Mouse (Mus musculus) brown adipose tissue, adult 24 weeks (tissue): ENCODE results near the gene Tbl3. TPM values are rescaled to one million over a fixed set of nuclear protein-coding genes. Genes with fewer than 3 reads are reported as not detected.

Experiments used
- H3K27ac ChIP-seq: fragments of 200-500 bp; replicated peaks from 2 replicates; pipeline ENCODE4 v1.5.1; 2012; ENCODE audit warnings: low read depth, mild to moderate bottlenecking, low read length
- H3K4me1 ChIP-seq: fragments of 200-500 bp; 2 replicates; pipeline ENCODE4 v1.6.1; 2012; ENCODE audit warnings: low read length, mixed read lengths; ENCODE audit not compliant: control insufficient read depth, insufficient read depth, insufficient read length
- H3K4me3 ChIP-seq: fragments of 200-500 bp; 2 replicates; pipeline ENCODE4 v1.5.1; 2012; ENCODE audit warnings: low read depth, mild to moderate bottlenecking, low read length, moderate library complexity; ENCODE audit not compliant: insufficient read depth
- polyA plus RNA-seq: library from polyadenylated mRNA; stranded (reverse); fragments of >200 nt; gene quantifications from 2 replicates; pipeline ENCODE4 v1.2.4, GENCODE M21; 2012; ENCODE audit not compliant: missing spikeins, insufficient read depth, insufficient read length

Gene Tbl3
- 19.9 TPM in 2 replicates for polyA plus RNA-seq

- H3K4me1 ChIP-seq, result 0 out of 2 replicates have a peak, but pooled peaks cover 3% of the 10 kb centered on the region
- H3K4me3 ChIP-seq, result peak within 1 kb of the TSS; percentile 72
- H3K27ac ChIP-seq, result peak within 1 kb of the TSS; percentile 70
These were observed at the start of gene Tbl3 for GRCm38 (mm10) chr17:24706982-24707800. TSS of gene Tbl3 (minus strand) at chr17:24707660.

- Histone ChIP-seq H3K4me1 (peaks cover 2% of the 10 kb centered on the region; the same call in 1 of the 2 replicates), H3K27ac (no peak within 1 kb of the TSS), H3K4me3 (peak within 1 kb of the TSS; percentile 63)
These were observed 45.2 kb upstream of the Tbl3 start, which contains the start of gene Hs3st6 for GRCm38 (mm10) chr17:24752415-24753394. TSS of gene Hs3st6 (plus strand) at chr17:24752988.

GRCm38 (mm10) chr17:24751528-24751927, 44.1 kb upstream of the Tbl3 start:
- Histone ChIP-seq H3K4me1 (peaks cover 2% of the 10 kb centered on the region; the same call in 1 of the 2 replicates), H3K4me3 (no peak overlapping the region), H3K27ac (no peak overlapping the region)

- H3K4me1 ChIP-seq, result peaks cover 4% of the 10 kb centered on the region
- H3K4me3 ChIP-seq, result no peak overlapping the region
- H3K27ac ChIP-seq, result no peak overlapping the region
These were observed 39.5 kb upstream of the Tbl3 start for GRCm38 (mm10) chr17:24746986-24747385.

GRCm38 (mm10) chr17:24745526-24746497, 38.4 kb upstream of the Tbl3 start:
- Histone ChIP-seq H3K27ac (no peak overlapping the region), H3K4me1 (peaks cover 4% of the 10 kb centered on the region), H3K4me3 (no peak overlapping the region)

- Histone ChIP-seq H3K4me3 (no peak overlapping the region), H3K4me1 (peaks cover 4% of the 10 kb centered on the region), H3K27ac (no peak overlapping the region)
These were observed 36.9 kb upstream of the Tbl3 start for GRCm38 (mm10) chr17:24744381-24744780.

GRCm38 (mm10) chr17:24743896-24744295, 36.4 kb upstream of the Tbl3 start:
- H3K4me3 ChIP-seq, result no peak overlapping the region
- H3K27ac ChIP-seq, result no peak overlapping the region
- peaks cover 4% of the 10 kb centered on the region for H3K4me1 ChIP-seq

GRCm38 (mm10) chr17:24742307-24742706, 34.8 kb upstream of the Tbl3 start:
- Histone ChIP-seq H3K27ac (no peak overlapping the region), H3K4me1 (peaks cover 12% of the 10 kb centered on the region), H3K4me3 (no peak overlapping the region)

GRCm38 (mm10) chr17:24739926-24740325, 32.5 kb upstream of the Tbl3 start:
- Histone ChIP-seq H3K4me3 (no peak overlapping the region), H3K4me1 (peaks cover 14% of the 10 kb centered on the region), H3K27ac (no peak overlapping the region)

GRCm38 (mm10) chr17:24738238-24738637, 30.8 kb upstream of the Tbl3 start:
- Histone ChIP-seq H3K4me1 (peaks cover 14% of the 10 kb centered on the region), H3K4me3 (no peak overlapping the region), H3K27ac (no peak overlapping the region)

- Histone ChIP-seq H3K4me1 (peaks cover 10% of the 10 kb centered on the region), H3K4me3 (peak overlapping the region; percentile 81), H3K27ac (no peak overlapping the region)
These were observed 29.8 kb upstream of the Tbl3 start for GRCm38 (mm10) chr17:24737135-24737810.

- Histone ChIP-seq H3K4me3 (peak within 1 kb of the TSS; percentile 81), H3K27ac (peak within 1 kb of the TSS; percentile 69), H3K4me1 (peaks cover 10% of the 10 kb centered on the region)
These were observed 29.0 kb upstream of the Tbl3 start, which contains the start of gene Msrb1 for GRCm38 (mm10) chr17:24736330-24737051. TSS of gene Msrb1 (plus strand) at chr17:24736642.

- H3K27ac ChIP-seq, result no peak overlapping the region
- no peak overlapping the region for H3K4me3 ChIP-seq
These were observed 28.0 kb upstream of the Tbl3 start for GRCm38 (mm10) chr17:24735446-24735845.

More at GRCm38 (mm10) chr17:24735446-24735845, 28.0 kb upstream of the Tbl3 start:
- H3K4me1 ChIP-seq, result peaks cover 10% of the 10 kb centered on the region
